In genomic region chr9:44130581-44131275, GRCm38 (mm10) we compare ENCODE assay signal across 9 mouse cellular contexts. TPM values are rescaled to one million over a fixed set of nuclear protein-coding genes. Genes with fewer than 3 reads are reported as not detected.
DNase-seq lines count a peak whose midpoint lies in the region; ATAC-seq and TF ChIP-seq lines count a peak whose summit lies in the region.
"Had no signal": no experiment of that assay in that cellular context is flagged by ENCODE, and none has a peak within 500 bp of the region (broad histone marks: within the 10 kb centered on the region; RNA-seq: fewer than 3 reads in every experiment).

No protein-coding gene starts in this region.

- TF ChIP-seq EP300 in heart, postnatal 0 days (IDR thresholded peaks at IDR 0.05; ENCODE audit: low read depth) = no peak

- no peak for TF ChIP-seq CTCF in heart, postnatal 0 days (IDR thresholded peaks at IDR 0.05; ENCODE audit: low read depth)

- H3K9ac ChIP-seq in embryonic facial prominence, embryonic 12.5 days = peak overlapping the region; percentile 43; the same call in 1 of the 2 replicates
- peak overlapping the region; percentile 58 for H3K9ac ChIP-seq in heart, postnatal 0 days (replicated peaks; ENCODE audit: low read depth, low read length)
- H3K9ac ChIP-seq in midbrain, embryonic 12.5 days (replicated peaks) = peak overlapping the region; percentile 62

- H3K4me1 ChIP-seq in embryonic facial prominence, embryonic 12.5 days = peaks cover 42% of the 10 kb centered on the region
- peaks cover 31% of the 10 kb centered on the region for H3K4me1 ChIP-seq in heart, postnatal 0 days (ENCODE audit: control insufficient read depth, insufficient read depth)
- peaks cover 52% of the 10 kb centered on the region for H3K4me1 ChIP-seq in midbrain, embryonic 12.5 days

- H3K9me3 ChIP-seq in embryonic facial prominence, embryonic 12.5 days = no peaks in the 10 kb centered on the region
- H3K9me3 ChIP-seq in heart, postnatal 0 days (replicated peaks; ENCODE audit: control insufficient read depth, low read length) = no peaks in the 10 kb centered on the region
- H3K9me3 ChIP-seq in midbrain, embryonic 12.5 days = no peaks in the 10 kb centered on the region

- H3K4me3 ChIP-seq in embryonic facial prominence, embryonic 12.5 days = peak overlapping the region; percentile 40
- H3K4me3 ChIP-seq in heart, postnatal 0 days (ENCODE audit: low read depth, low read length) = peak overlapping the region; percentile 50
- H3K4me3 ChIP-seq in midbrain, embryonic 12.5 days = peak overlapping the region; percentile 42; the same call in 1 of the 2 replicates

- peak; percentile 26 for DNase-seq in kidney, adult 11 months
- DNase-seq in kidney, adult 8-10 months = no peak
- DNase-seq in heart, postnatal 0 days (ENCODE audit: low spot score) = peak; percentile 44
- peak; percentile 48 to 61 for DNase-seq in kidney, postnatal 36 days
- DNase-seq in right cerebral cortex, postnatal 36 days (ENCODE audit: low spot score in 2 of 2) = no peak
- DNase-seq in left cerebral cortex, postnatal 25 days (ENCODE audit: low spot score in 2 of 2) = no peak

- intact Hi-C loops in left cerebral cortex, postnatal 25 days (cut with DNase I) = loop anchor here (5.0 kb wide), 1 partner anchor 117 kb away; no protein-coding TSS in a partner anchor

- H3K4me2 ChIP-seq in embryonic facial prominence, embryonic 12.5 days (replicated peaks) = peak overlapping the region; percentile 78
- peak overlapping the region; percentile 86 for H3K4me2 ChIP-seq in heart, postnatal 0 days (ENCODE audit: low read depth, low read length)
- H3K4me2 ChIP-seq in midbrain, embryonic 12.5 days (replicated peaks) = peak overlapping the region; percentile 66

- H3K27ac ChIP-seq in embryonic facial prominence, embryonic 12.5 days = peak overlapping the region; percentile 76
- peak overlapping the region; percentile 97 for H3K27ac ChIP-seq in heart, postnatal 0 days (ENCODE audit: low read depth)
- H3K27ac ChIP-seq in midbrain, embryonic 12.5 days (replicated peaks) = peak overlapping the region; percentile 11; the same call in 1 of the 2 replicates

- peak; percentile 36 for ATAC-seq in embryonic facial prominence, embryonic 12.5 days (ENCODE audit: insufficient number of reproducible peaks, insufficient read depth, low FRiP score, low TSS enrichment)
- peak; percentile 19 for ATAC-seq in heart, postnatal 0 days (ENCODE audit: insufficient read depth, low read depth)
- ATAC-seq in midbrain, embryonic 12.5 days (ENCODE audit: low FRiP score, low read depth) = peak; percentile 47; the same call in 1 of the 2 replicates

- no peaks in the 10 kb centered on the region for H3K36me3 ChIP-seq in embryonic facial prominence, embryonic 12.5 days
- no peaks in the 10 kb centered on the region for H3K36me3 ChIP-seq in heart, postnatal 0 days (replicated peaks; ENCODE audit: control insufficient read depth, insufficient read depth, low read length)
- H3K36me3 ChIP-seq in midbrain, embryonic 12.5 days = no peaks in the 10 kb centered on the region

- H3K27me3 ChIP-seq in embryonic facial prominence, embryonic 12.5 days = peaks cover 38% of the 10 kb centered on the region
- no peaks in the 10 kb centered on the region for H3K27me3 ChIP-seq in heart, postnatal 0 days (ENCODE audit: control insufficient read depth, insufficient read depth, low read length)
- peaks cover 68% of the 10 kb centered on the region for H3K27me3 ChIP-seq in midbrain, embryonic 12.5 days

- WGBS in embryonic facial prominence, embryonic 12.5 days = 10% methylated on average over 19 of the region's 19 CpGs
- 28% methylated on average over 19 of the region's 19 CpGs for WGBS in heart, postnatal 0 days
- 9% methylated on average over 19 of the region's 19 CpGs for WGBS in midbrain, embryonic 12.5 days

RNA-seq across cellular contexts. Expression of gene Mcam, which starts 3.5 kb away (rescaled TPM):
- 22.3 and 24.2 TPM in 2 replicates for polyA plus RNA-seq in embryonic facial prominence, embryonic 12.5 days (2016; fragmentation: Nextera tagmentation; extraction: Ambion mirVana)
- total RNA-seq in heart, postnatal 0 days (2014; rRNA removed; ENCODE audit: low replicate concordance) = 190 and 209 TPM in 2 replicates
- polyA plus RNA-seq in heart, postnatal 0 days (2015; fragmentation: Nextera tagmentation; extraction: Ambion mirVana) = 47.1 and 54.2 TPM in 2 replicates
- 12.1 and 14.3 TPM in 2 replicates for polyA plus RNA-seq in midbrain, embryonic 12.5 days (2016; fragmentation: Nextera tagmentation; extraction: Ambion mirVana)
- total RNA-seq in left cerebral cortex, postnatal 25 days (2021) = 10 to 100 TPM; 13.2 to 14.8 TPM

RNA-seq across cellular contexts. Expression of gene Rnf26, which starts 17.4 kb away (rescaled TPM):
- 86.7 and 88.8 TPM in 2 replicates for polyA plus RNA-seq in embryonic facial prominence, embryonic 12.5 days (2016; fragmentation: Nextera tagmentation; extraction: Ambion mirVana)
- total RNA-seq in heart, postnatal 0 days (2014; rRNA removed; ENCODE audit: low replicate concordance) = 13.0 and 16.6 TPM in 2 replicates
- 13.7 and 14.1 TPM in 2 replicates for polyA plus RNA-seq in heart, postnatal 0 days (2015; fragmentation: Nextera tagmentation; extraction: Ambion mirVana)
- 60.6 and 64.2 TPM in 2 replicates for polyA plus RNA-seq in midbrain, embryonic 12.5 days (2016; fragmentation: Nextera tagmentation; extraction: Ambion mirVana)
- total RNA-seq in left cerebral cortex, postnatal 25 days (2021) = 10 to 100 TPM; 30.6 to 31.5 TPM

RNA-seq across cellular contexts. Expression of gene Gm49380, which starts 17.4 kb away (rescaled TPM):
- polyA plus RNA-seq in embryonic facial prominence, embryonic 12.5 days (2016; fragmentation: Nextera tagmentation; extraction: Ambion mirVana) = 0.19 and 0.33 TPM in 2 replicates
- total RNA-seq in heart, postnatal 0 days (2014; rRNA removed; ENCODE audit: low replicate concordance) = not detected in 2 replicates
- polyA plus RNA-seq in heart, postnatal 0 days (2015; fragmentation: Nextera tagmentation; extraction: Ambion mirVana) = 0.10 TPM in 1 of 2 replicates, not detected in the other
- polyA plus RNA-seq in midbrain, embryonic 12.5 days (2016; fragmentation: Nextera tagmentation; extraction: Ambion mirVana) = 0.24 and 0.43 TPM in 2 replicates
- total RNA-seq in left cerebral cortex, postnatal 25 days (2021) = under 1 TPM; 0.14 to 0.27 TPM
- polyA plus RNA-seq: large intestine, adult 2 months had no signal

RNA-seq across cellular contexts. Expression of gene C1qtnf5, which starts 23.7 kb away (rescaled TPM):
- polyA plus RNA-seq in embryonic facial prominence, embryonic 12.5 days (2016; fragmentation: Nextera tagmentation; extraction: Ambion mirVana) = 0.78 and 1.3 TPM in 2 replicates
- 9.0 TPM in 2 replicates for total RNA-seq in heart, postnatal 0 days (2014; rRNA removed; ENCODE audit: low replicate concordance)
- 4.1 and 4.5 TPM in 2 replicates for polyA plus RNA-seq in heart, postnatal 0 days (2015; fragmentation: Nextera tagmentation; extraction: Ambion mirVana)
- 1.3 TPM in 2 replicates for polyA plus RNA-seq in midbrain, embryonic 12.5 days (2016; fragmentation: Nextera tagmentation; extraction: Ambion mirVana)
- total RNA-seq in left cerebral cortex, postnatal 25 days (2021) = 10 to 100 TPM; 23.1 to 26.1 TPM

RNA-seq across cellular contexts. Expression of gene Mfrp, which starts 29.2 kb away (rescaled TPM):
- 0.13 and 0.20 TPM in 2 replicates for polyA plus RNA-seq in embryonic facial prominence, embryonic 12.5 days (2016; fragmentation: Nextera tagmentation; extraction: Ambion mirVana)
- not detected in 2 replicates for total RNA-seq in heart, postnatal 0 days (2014; rRNA removed; ENCODE audit: low replicate concordance)
- polyA plus RNA-seq in heart, postnatal 0 days (2015; fragmentation: Nextera tagmentation; extraction: Ambion mirVana) = not detected in 2 replicates
- polyA plus RNA-seq in midbrain, embryonic 12.5 days (2016; fragmentation: Nextera tagmentation; extraction: Ambion mirVana) = 0.10 TPM in 1 of 2 replicates, not detected in the other
- total RNA-seq in left cerebral cortex, postnatal 25 days (2021) = 1 to 10 TPM in 1 of 2 experiments, under 1 TPM in 1; 0.55 to 1.6 TPM
- polyA plus RNA-seq: large intestine, adult 2 months had no signal

Comparison
In these comparisons a context has a peak if more than half of its experiments do, and no peak if none do; other contexts are left out.
1. DNase-seq: peak in kidney, adult 11 months (single experiment), heart, postnatal 0 days (single experiment) and kidney, postnatal 36 days (2 of 2); none in kidney, adult 8-10 months (0 of 2), right cerebral cortex, postnatal 36 days (0 of 2) and left cerebral cortex, postnatal 25 days (0 of 2).
2. H3K27ac ChIP-seq: peak in every context shown above with its lines; median percentile 97 in heart, postnatal 0 days; 76 in embryonic facial prominence, embryonic 12.5 days; 11 in midbrain, embryonic 12.5 days.
3. Peak in every context shown above with its lines, with median percentiles within 50 percentile points of each other: ATAC-seq, H3K4me2 ChIP-seq, H3K4me3 ChIP-seq and H3K9ac ChIP-seq.